ENCODE assay signal across 26 mouse cellular contexts in genomic region chr5:53000169-53000872, GRCm38 (mm10). TPM values are rescaled to one million over a fixed set of nuclear protein-coding genes. Genes with fewer than 3 reads are reported as not detected.
"Had no signal": no experiment of that assay in that cellular context is flagged by ENCODE, and none has a peak within 500 bp of the region (broad histone marks: within the 10 kb centered on the region; RNA-seq: fewer than 3 reads in every experiment).

No protein-coding gene starts in this region.

- DNase-seq: kidney, adult 18-20 months; kidney, adult 9 months; kidney, postnatal 25 days; layer of hippocampus, postnatal 36 days; lung, adult 18-20 months; right cerebral cortex, adult 18-20 months; right cerebral cortex, postnatal 14 days; right cerebral cortex, postnatal 4 days; spleen, adult 18-20 months; thymus, adult 2 months; thymus, postnatal 14 days; thymus, postnatal 4 days had no signal

- ATAC-seq: liver, embryonic 12.5 days; midbrain, embryonic 15.5 days had no signal

- H3K27me3 ChIP-seq: liver, embryonic 12.5 days; liver, embryonic 15.5 days; midbrain, embryonic 12.5 days; midbrain, embryonic 15.5 days; neural tube, embryonic 12.5 days; neural tube, embryonic 15.5 days had no signal

- H3K36me3 ChIP-seq: liver, embryonic 12.5 days; liver, embryonic 15.5 days; midbrain, embryonic 12.5 days; midbrain, embryonic 15.5 days; neural tube, embryonic 12.5 days; neural tube, embryonic 15.5 days had no signal

- H3K9ac ChIP-seq: liver, embryonic 12.5 days; liver, embryonic 15.5 days; midbrain, embryonic 12.5 days; midbrain, embryonic 15.5 days; neural tube, embryonic 12.5 days; neural tube, embryonic 15.5 days had no signal

- H3K4me2 ChIP-seq: liver, embryonic 12.5 days; liver, embryonic 15.5 days; midbrain, embryonic 12.5 days; midbrain, embryonic 15.5 days; neural tube, embryonic 12.5 days; neural tube, embryonic 15.5 days had no signal

- H3K4me1 ChIP-seq: liver, embryonic 12.5 days; liver, embryonic 15.5 days had no signal

- H3K27ac ChIP-seq: kidney, postnatal 0 days; left cerebral cortex, adult 2 months; liver, embryonic 12.5 days; liver, embryonic 15.5 days; macrophage; midbrain, embryonic 12.5 days; midbrain, embryonic 15.5 days; neural tube, embryonic 12.5 days; neural tube, embryonic 15.5 days had no signal

- H3K9me3 ChIP-seq: liver, embryonic 15.5 days; neural tube, embryonic 15.5 days had no signal

- H3K4me3 ChIP-seq: left cerebral cortex, adult 2 months; liver, embryonic 12.5 days; liver, embryonic 15.5 days; midbrain, embryonic 12.5 days; midbrain, embryonic 15.5 days; neural tube, embryonic 12.5 days; neural tube, embryonic 15.5 days had no signal

RNA-seq across cellular contexts. Expression of gene Slc34a2, which starts 37.6 kb away (rescaled TPM):
- total RNA-seq: layer of hippocampus, adult 8-10 months; layer of hippocampus, postnatal 36 days; left cerebral cortex, adult 2 months; left cerebral cortex, postnatal 10 days; left cerebral cortex, postnatal 36 days; megakaryocyte, adult 5-6 weeks had no signal
- polyA plus RNA-seq: limb, embryonic 11.5 days; liver, embryonic 12.5 days; macrophage; midbrain, embryonic 12.5 days; neural tube, embryonic 12.5 days; neural tube, embryonic 15.5 days had no signal
